Mouse (Mus musculus): ENCODE measurements around the gene Lhx2.

- TF ChIP-seq CTCF (IDR thresholded peaks at IDR 0.05) (no peak), EP300 (IDR thresholded peaks at IDR 0.05) (no peak)
These were observed 8.0 kb downstream of the Lhx2 start for GRCm38 (mm10) chr2:38346881-38347764.
